Mouse (Mus musculus): Measurements from ENCODE around the gene Lamtor3. TPM values are rescaled to one million over a fixed set of nuclear protein-coding genes. Genes with fewer than 3 reads are reported as not detected.
"Not testable (repeated sequence)": the region's sequence is repeated elsewhere in the genome, so short reads cannot be mapped to it uniquely, and the experiment has no call there.

The Lamtor3 gene
- polyA plus RNA-seq, 1 experiment from 2014 or later: 134 TPM

DNA sequence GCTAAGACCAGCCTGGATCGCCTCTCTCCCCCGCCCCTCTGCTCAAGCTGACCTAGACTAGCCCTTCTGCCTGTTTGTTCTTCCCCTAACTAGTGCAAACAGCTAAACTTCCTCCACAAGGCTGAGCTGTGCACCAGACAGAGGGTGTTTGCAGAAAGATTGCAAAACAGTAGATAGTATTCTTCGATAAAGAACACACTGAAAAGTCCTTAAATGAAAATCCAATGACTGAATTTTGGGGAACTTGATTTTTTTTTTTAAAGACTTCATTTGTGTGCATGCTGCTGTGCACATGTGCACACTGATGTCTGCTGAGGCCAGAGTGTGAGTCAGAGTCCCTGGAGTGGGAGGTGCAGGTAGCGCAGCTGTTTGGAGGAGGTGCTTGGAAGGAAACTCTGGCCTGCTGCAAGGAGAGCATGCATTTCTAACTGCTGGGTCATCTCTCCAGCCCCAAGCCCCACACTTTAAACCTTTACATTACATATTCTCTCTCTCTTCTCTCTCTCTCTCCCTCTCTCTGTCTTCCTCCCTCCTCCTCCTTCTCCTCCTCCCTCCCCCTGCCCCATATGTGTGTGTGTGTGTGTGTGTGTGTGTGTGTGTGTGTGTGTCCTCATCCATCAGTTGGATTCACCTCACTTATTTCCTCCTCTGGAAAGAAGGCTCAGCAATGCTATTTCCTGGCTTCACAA is 34.1 kb downstream of the Lamtor3 start:
- Histone ChIP-seq H3K27me3 (replicated peaks) (no peaks in the 10 kb centered on the region), H3K27ac (peak overlapping the region; percentile 73), H3K4me3 (no peak overlapping the region), H3K4me2 (peak overlapping the region; percentile 11; the same call in 1 of the 2 replicates), H3K4me1 (peaks cover 21% of the 10 kb centered on the region), H3K9me3 (no peaks in the 10 kb centered on the region), H3K36me3 (replicated peaks) (no peaks in the 10 kb centered on the region), H3K9ac (no peak overlapping the region)
- WGBS: 77% methylated on average over 4 of the region's 4 CpGs
- peak; percentile 76 for ATAC-seq (replicated peaks)

GRCm38 (mm10) chr3:137952914-137953880 is 34.9 kb downstream of the Lamtor3 start:
- H3K36me3 ChIP-seq (replicated peaks): no peaks in the 10 kb centered on the region

DNA sequence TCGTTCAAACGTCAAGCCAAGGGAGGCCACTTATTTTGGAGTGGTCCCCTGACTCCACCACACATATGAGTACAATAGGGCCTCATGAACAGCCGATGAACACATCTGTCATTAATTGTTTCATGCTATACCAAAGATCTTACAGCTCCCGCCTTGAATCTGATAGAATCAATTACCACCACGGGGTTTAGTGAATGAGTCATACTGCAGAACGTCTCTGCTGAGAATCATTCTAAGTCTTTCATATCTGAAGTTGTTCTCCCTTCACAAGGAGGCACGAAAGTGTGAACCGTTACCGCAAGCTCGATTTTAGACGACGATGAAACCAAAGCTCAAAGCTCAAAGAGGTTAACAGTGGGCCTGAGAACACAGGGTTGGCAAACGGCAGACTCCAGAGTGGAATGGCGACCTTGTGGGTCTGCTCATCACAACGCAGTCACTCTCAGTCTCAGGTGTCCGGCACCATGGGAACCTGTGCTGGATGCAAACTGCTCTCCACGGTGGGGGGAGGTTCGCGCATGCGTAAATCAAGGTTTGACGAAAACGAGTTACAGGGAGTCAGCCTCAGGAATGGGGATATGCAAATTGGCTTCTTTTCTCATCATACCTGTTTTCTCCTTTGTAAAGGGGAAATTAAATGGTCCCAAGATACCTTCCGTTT is 36.1 kb downstream of the Lamtor3 start:
- no peak overlapping the region for H3K4me2 ChIP-seq
- no peaks in the 10 kb centered on the region for H3K36me3 ChIP-seq (replicated peaks)
- no peak overlapping the region for H3K9ac ChIP-seq
- H3K4me3 ChIP-seq: no peak overlapping the region
- peaks cover 21% of the 10 kb centered on the region for H3K4me1 ChIP-seq
- no peak for ATAC-seq (replicated peaks)
- H3K9me3 ChIP-seq: no peaks in the 10 kb centered on the region
- H3K27me3 ChIP-seq (replicated peaks): no peaks in the 10 kb centered on the region
- H3K27ac ChIP-seq: no peak overlapping the region
- 60% methylated on average over 23 of the region's 23 CpGs for WGBS

More at GRCm38 (mm10) chr3:137952914-137953880, 34.9 kb downstream of the Lamtor3 start:
- Histone ChIP-seq H3K27me3 (replicated peaks) (no peaks in the 10 kb centered on the region), H3K4me1 (peaks cover 21% of the 10 kb centered on the region), H3K9me3 (no peaks in the 10 kb centered on the region), H3K4me2 (peak overlapping the region; percentile 11; the same call in 1 of the 2 replicates), H3K9ac (no peak overlapping the region), H3K4me3 (no peak overlapping the region), H3K27ac (peak overlapping the region; percentile 73)
- 59% methylated on average over 14 of the region's 14 CpGs for WGBS
- ATAC-seq (replicated peaks): peak; percentile 96

- Histone ChIP-seq H3K4me1 (peaks cover 21% of the 10 kb centered on the region), H3K27me3 (replicated peaks) (no peaks in the 10 kb centered on the region), H3K4me2 (peak overlapping the region; percentile 16; the same call in 1 of the 2 replicates), H3K27ac (no peak overlapping the region), H3K36me3 (replicated peaks) (no peaks in the 10 kb centered on the region), H3K9me3 (no peaks in the 10 kb centered on the region), H3K9ac (no peak overlapping the region), H3K4me3 (no peak overlapping the region)
- WGBS: 26% methylated on average over 16 of the region's 16 CpGs
- ATAC-seq (replicated peaks): no peak
Measured at GRCm38 (mm10) chr3:137955560-137956081, 37.3 kb downstream of the Lamtor3 start.

- H3K4me1 ChIP-seq: peaks cover 8% of the 10 kb centered on the region
- 87% methylated on average over 9 of the region's 9 CpGs for WGBS
Measured at GRCm38 (mm10) chr3:137957864-137958263, 39.6 kb downstream of the Lamtor3 start.

DNA sequence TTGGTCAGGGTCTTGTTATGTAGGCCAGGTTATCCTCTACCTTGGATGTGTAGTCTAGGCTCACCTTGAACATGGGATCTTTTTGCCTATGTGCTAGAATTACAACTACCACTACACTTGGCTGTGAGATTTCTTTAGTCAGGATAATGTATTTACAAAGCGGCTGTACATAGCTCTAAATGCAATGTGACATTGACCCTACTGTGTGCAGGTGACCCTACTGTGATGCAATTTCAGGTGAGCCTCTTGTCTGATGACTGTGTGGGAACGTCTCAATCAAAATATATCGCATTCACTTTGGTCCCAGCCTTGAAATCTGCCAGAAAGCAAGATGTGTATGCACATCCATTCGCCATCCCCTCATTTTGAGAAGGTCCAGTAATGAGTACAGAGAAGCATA is 40.0 kb downstream of the Lamtor3 start:
- H3K4me1 ChIP-seq: peaks cover 3% of the 10 kb centered on the region; the same call in 1 of the 2 replicates
- no peak overlapping the region for H3K9ac ChIP-seq
- H3K27ac ChIP-seq: no peak overlapping the region
- no peaks in the 10 kb centered on the region for H3K9me3 ChIP-seq
- 95% methylated on average over 4 of the region's 4 CpGs for WGBS
- H3K36me3 ChIP-seq (replicated peaks): no peaks in the 10 kb centered on the region
- no peak for ATAC-seq (replicated peaks)
- no peak overlapping the region for H3K4me3 ChIP-seq
- no peak overlapping the region for H3K4me2 ChIP-seq
- no peaks in the 10 kb centered on the region for H3K27me3 ChIP-seq (replicated peaks)

More at GRCm38 (mm10) chr3:137957864-137958263, 39.6 kb downstream of the Lamtor3 start:
- H3K36me3 ChIP-seq (replicated peaks): no peaks in the 10 kb centered on the region
- H3K9me3 ChIP-seq: no peaks in the 10 kb centered on the region
- no peak overlapping the region for H3K4me2 ChIP-seq
- no peak overlapping the region for H3K9ac ChIP-seq
- H3K27me3 ChIP-seq (replicated peaks): no peaks in the 10 kb centered on the region
- no peak overlapping the region for H3K27ac ChIP-seq
- H3K4me3 ChIP-seq: no peak overlapping the region
- ATAC-seq (replicated peaks): no peak

DNA sequence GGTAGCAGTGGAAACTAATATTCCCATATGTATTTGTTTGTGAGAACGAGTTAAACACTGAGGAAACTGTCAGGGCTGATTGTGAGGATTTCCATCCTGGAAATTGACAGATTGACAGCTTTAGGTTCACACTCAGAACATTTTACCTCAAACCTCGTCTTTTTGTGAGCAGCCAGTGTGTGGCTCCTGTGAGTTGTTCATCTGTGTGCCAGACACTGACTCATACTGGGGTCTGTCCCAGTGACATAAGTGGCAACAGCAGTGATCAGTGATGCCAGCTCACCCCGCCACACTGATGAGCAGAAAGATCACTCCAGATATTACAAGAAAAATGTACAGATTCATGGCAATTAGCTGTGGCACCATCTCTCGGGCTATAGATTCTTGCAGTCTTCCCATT is 41.1 kb downstream of the Lamtor3 start:
- no peaks in the 10 kb centered on the region for H3K27me3 ChIP-seq (replicated peaks)
- no peaks in the 10 kb centered on the region for H3K4me1 ChIP-seq
- no peaks in the 10 kb centered on the region for H3K9me3 ChIP-seq
- no peak for ATAC-seq (replicated peaks)
- WGBS: 78% methylated on average over 4 of the region's 4 CpGs
- no peaks in the 10 kb centered on the region for H3K36me3 ChIP-seq (replicated peaks)
- H3K9ac ChIP-seq: no peak overlapping the region
- H3K4me3 ChIP-seq: no peak overlapping the region
- no peak overlapping the region for H3K4me2 ChIP-seq
- no peak overlapping the region for H3K27ac ChIP-seq

DNA sequence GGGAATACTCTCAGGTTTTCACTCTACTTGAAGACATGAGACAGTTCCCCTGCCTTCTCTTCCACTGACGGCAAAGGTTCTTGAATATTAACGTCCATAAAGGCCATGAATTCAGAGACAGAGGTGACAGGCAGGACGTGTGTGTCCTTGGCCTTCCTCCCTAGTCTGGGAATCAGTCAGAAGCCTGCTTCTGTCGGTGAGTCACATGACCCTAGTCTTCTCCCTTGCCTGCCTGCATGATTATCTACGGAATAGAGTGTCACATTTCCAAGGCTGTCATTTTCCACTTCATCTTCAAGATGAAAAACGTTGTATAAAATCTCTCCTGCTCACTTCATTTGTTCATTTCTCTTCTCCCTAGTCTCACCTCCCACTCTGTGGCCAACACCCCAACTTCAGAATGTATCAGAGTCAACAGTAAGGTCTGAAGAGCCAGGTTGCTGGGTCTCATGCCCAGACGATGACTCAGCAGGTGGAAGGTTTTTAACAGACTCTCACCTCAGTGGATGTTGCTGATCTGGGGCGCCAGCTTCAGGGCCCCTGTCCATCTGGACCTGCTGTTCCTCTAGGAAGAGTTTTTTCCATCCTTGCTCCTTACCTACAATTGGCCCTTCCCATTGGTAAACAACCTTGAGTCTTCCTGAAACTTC is 43.6 kb downstream of the Lamtor3 start:
- H3K4me3 ChIP-seq: no peak overlapping the region
- no peak overlapping the region for H3K27ac ChIP-seq
- H3K36me3 ChIP-seq (replicated peaks): no peaks in the 10 kb centered on the region
- WGBS: 56% methylated on average over 8 of the region's 8 CpGs
- no peak for ATAC-seq (replicated peaks)
- no peaks in the 10 kb centered on the region for H3K9me3 ChIP-seq
- H3K4me2 ChIP-seq: no peak overlapping the region
- no peaks in the 10 kb centered on the region for H3K4me1 ChIP-seq
- H3K27me3 ChIP-seq (replicated peaks): no peaks in the 10 kb centered on the region
- H3K9ac ChIP-seq: no peak overlapping the region

DNA sequence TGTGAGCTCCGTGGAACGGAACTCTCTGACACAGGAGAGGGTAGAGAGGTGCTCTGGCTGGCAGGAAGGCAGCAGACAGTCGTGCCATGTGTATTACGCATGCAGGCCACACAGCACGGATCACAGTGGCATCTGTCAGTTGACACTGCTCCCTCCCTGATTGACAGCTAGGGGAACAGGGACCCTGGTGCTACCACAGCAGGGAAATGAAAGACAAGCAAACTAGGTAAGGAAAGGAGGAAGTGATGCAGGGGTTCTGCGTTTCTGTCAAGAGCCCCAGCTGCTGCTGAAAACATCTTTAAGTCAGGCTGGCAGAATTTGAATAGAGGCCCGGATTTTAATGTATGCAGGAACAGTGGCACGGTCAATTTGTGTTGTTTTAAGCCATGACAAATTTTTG is 45.2 kb downstream of the Lamtor3 start:
- ATAC-seq (replicated peaks): 0 out of 2 replicates have a peak, but pooled peaks have one; percentile 40
- H3K4me1 ChIP-seq: no peaks in the 10 kb centered on the region
- H3K4me2 ChIP-seq: no peak overlapping the region
- H3K36me3 ChIP-seq (replicated peaks): no peaks in the 10 kb centered on the region
- no peak overlapping the region for H3K4me3 ChIP-seq
- H3K27ac ChIP-seq: no peak overlapping the region
- WGBS: 59% methylated on average over 8 of the region's 8 CpGs
- no peaks in the 10 kb centered on the region for H3K9me3 ChIP-seq
- H3K27me3 ChIP-seq (replicated peaks): no peaks in the 10 kb centered on the region
- H3K9ac ChIP-seq: no peak overlapping the region

DNA sequence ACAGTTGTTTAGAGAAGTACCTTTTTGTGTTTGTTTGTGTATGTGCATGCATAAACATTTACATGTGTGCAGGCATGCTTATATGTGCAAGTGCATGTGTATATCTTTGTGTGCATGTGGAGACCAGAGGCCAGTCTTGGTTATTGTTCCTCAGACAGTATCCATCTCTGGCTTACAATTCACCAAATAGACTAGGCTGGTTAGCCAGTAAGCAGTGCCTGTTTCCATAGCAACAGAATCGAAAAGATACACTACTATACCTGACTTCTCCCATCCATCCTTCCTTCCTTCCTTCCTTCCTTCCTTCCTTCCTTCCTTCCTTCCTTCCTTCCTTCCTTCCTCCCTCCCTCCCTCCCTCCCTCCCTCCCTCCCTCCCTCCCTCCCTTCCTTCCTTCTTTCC is 45.7 kb downstream of the Lamtor3 start:
- peak; percentile 76; the same call in 1 of the 2 replicates for ATAC-seq (replicated peaks)
- not testable (repeated sequence) for H3K27me3 ChIP-seq (replicated peaks); H3K4me3 ChIP-seq; H3K27ac ChIP-seq; H3K4me1 ChIP-seq; H3K36me3 ChIP-seq (replicated peaks); H3K4me2 ChIP-seq; H3K9ac ChIP-seq; H3K9me3 ChIP-seq
- WGBS: 46% methylated on average over 1 of the region's 1 CpGs

DNA sequence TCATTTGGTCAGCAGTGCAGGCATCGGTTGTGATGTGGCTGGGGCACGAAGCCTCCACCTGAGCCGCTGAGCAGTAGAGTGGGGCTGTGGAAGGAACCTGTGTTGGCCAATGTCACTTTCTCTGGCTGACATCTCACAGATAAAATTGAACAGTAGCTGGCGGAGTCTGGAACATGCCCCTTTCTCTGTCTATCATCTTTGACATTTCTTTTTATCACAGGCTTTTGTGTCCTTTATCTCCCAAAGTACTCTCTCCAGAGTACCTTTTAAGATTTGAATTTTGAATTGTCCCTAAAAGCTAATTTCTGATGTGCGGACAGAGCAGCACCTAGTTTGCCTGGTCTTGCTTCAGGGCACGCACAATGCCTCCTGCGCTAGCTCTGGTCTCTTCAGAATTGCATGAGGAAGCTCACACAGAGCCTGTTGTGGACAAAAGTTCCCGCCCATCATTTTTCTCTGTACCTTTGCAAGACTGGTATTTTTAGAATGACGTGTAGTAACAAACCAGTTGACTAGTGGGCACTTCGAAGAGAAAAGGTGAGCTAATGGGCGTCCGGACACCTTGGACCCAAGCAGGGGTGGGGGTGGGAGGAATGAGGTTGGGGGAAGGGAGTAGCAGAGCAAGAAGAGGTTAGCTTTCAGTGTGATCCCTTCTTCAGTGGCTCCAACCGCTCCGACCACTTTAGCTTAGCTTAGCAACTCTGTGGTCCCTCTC is 50.0 kb downstream of the Lamtor3 start:
- no peak overlapping the region for H3K9ac ChIP-seq
- H3K9me3 ChIP-seq: no peaks in the 10 kb centered on the region
- H3K4me2 ChIP-seq: no peak overlapping the region
- H3K4me1 ChIP-seq: no peaks in the 10 kb centered on the region
- H3K27me3 ChIP-seq (replicated peaks): no peaks in the 10 kb centered on the region
- no peak overlapping the region for H3K27ac ChIP-seq
- no peak for ATAC-seq (replicated peaks)
- 91% methylated on average over 14 of the region's 14 CpGs for WGBS
- no peak overlapping the region for H3K4me3 ChIP-seq
- H3K36me3 ChIP-seq (replicated peaks): no peaks in the 10 kb centered on the region
